Mouse (Mus musculus): ENCODE data around the gene Anxa8.
A peak's percentile ranks its signal among the peaks of the same experiment; 100 is the strongest.

The Anxa8 gene

GRCm38 (mm10) chr14:34119046-34119723 is 33.4 kb downstream of the Anxa8 start:
- DNase-seq (ENCODE audit: low spot score in 2 of 2): peak in 1 of 2 experiments; percentile 46

DNA sequence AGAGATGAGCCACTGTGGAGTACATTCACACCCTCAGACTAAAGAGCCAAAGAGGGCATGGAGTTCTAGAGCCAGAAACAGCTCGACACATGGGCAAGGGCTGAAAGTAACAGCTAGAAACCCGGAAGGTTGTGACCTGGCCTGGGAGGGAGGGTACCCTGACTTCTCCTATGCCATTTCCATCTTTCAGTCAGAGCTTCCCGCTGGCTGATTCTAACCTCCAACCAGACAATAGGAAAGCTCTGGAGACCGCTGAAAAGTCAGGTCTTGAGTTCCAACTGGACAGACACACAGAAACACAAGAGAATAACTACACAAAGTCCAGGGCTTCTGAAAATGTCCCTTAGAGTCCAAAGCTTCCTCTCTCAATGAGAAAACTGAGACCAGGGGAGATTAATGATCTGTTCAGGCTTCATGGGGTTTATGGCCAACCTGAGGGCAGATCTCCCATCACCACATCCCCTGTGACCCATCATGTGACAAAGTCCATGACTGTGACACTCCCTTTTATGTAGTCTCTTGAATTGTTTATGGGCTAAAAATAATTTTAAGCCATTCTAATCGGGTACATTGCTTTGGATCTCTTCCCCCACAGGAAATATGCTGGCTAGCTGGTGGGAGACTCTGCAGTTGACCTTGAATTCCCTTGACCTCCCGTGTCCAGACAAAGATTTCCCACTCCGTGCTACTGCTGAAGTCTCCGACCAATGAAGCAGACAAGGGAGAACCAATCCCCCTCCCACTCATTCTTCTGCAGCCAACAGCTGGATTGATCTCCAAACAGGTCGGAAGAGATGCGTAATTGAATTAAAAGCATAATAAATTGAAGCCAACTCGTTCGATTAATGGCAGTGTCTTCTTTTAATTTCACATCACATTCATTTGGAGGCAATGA is 34.5 kb downstream of the Anxa8 start:
- DNase-seq (ENCODE audit: low spot score in 2 of 2): peak in 1 of 2 experiments; percentile 40

DNA sequence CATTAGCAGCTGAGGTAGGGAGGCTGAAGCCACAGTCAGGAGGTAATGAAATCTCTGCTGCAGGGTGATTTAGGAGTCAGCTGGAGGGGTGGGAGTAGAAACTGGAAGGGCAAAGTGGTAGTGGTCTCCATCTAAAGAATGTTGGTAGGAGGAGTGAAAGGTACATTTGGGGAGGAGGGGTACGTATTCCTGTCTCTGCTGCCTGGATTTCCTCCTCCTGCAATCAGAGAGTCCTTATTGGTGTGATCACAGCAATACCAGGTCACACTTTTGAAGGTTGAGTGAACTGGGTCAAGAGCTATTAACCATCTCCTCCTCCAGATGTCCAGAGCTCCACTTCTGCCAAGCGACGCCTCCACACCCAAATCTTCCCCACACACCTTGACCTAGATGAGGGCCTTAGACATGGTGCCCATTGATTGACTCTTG is 35.2 kb downstream of the Anxa8 start:
- DNase-seq (ENCODE audit: low spot score in 2 of 2): peak in 1 of 2 experiments; percentile 34

DNA sequence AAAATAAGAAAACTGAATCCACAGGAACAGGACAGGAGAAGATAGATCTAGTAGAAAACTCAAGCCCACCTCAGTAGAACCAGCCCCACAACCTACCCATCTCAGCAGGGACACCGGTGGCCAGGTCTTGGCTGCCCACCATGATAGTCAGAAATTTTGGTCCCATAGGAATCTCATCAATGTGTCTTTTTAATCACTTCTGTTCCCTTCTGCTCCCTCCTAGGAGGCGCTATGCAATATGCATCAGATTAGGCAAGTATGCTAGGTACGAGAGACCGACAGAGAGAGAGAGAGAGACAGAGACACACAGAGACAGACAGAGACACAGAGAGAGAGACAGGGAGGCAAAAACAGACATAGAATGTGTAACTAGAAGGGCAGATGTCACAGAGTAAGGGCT is 35.9 kb downstream of the Anxa8 start:
- DNase-seq (ENCODE audit: low spot score in 2 of 2): no peak

DNA sequence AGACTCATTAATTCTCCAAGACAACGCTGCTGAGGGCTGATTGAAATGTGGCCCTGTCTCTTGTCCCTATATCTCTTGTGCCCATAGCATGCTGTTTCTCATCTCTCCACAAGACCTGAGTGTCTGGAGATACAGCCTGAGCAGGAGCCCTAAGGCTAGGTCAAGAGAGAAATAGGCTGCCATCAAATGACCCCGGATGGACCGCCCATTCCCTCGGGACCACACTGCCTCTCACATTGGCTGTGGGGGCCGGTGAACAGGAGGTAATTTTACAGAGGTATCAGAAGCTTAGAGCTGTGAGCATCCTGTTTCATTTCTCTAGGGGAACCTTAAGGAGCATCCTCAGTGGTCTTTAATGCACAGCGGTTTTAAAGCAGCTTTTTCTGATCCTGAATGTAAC is 45.4 kb downstream of the Anxa8 start:
- peak in 1 of 2 experiments; percentile 34 for DNase-seq (ENCODE audit: low spot score in 2 of 2)

DNA sequence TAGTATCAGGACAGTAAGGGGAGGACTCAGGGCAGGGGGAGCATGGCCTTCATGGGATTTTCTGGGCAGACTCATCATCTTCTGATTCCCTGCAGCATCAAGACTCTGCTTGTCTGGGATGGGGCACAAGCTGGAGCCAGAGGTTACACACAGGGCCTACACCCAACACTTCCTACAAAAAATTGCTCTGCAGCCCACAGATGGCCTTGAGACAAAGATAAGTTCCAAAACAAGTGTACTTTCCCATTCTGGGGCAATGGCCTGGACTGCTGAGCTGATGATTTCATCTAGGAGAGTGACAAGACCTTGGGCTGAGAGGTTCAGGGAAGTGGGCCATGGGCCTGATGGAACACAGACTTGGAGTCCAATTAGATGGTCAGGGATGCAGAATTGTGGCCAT is 49.6 kb downstream of the Anxa8 start:
- DNase-seq (ENCODE audit: low spot score in 2 of 2): peak in 1 of 2 experiments; percentile 36

- no peak for DNase-seq (ENCODE audit: low spot score in 2 of 2)
These were observed 54.2 kb downstream of the Anxa8 start for GRCm38 (mm10) chr14:34139671-34140664.

- DNase-seq (ENCODE audit: low spot score in 2 of 2): no peak
These were observed 56.5 kb downstream of the Anxa8 start for GRCm38 (mm10) chr14:34142316-34142715.

- DNase-seq (ENCODE audit: low spot score in 2 of 2): no peak
These were observed 57.1 kb downstream of the Anxa8 start for GRCm38 (mm10) chr14:34142915-34143314.

All from spleen, postnatal 4 days (tissue).